Mouse (Mus musculus) mouse embryonic stem cell (cell line): ENCODE results near the gene Lipa.

ENCODE experiments used
- in situ Hi-C, 2 experiments: fragments of 300-500 bp; cut with MboI; formaldehyde crosslinking; loops; 1 replicate in 1 of 2; 3 replicates in 1 of 2; pipeline ENCODE4 v1.14.3; 2019 to 2020; ENCODE audit warnings: low sequenced_read_pairs in 2 of 2, low pct_unique_long_range_greater_than_20kb in 1 of 2, mixed read lengths in 1 of 2; ENCODE audit not compliant: unreplicated experiment in 1 of 2

The Lipa gene

DNA sequence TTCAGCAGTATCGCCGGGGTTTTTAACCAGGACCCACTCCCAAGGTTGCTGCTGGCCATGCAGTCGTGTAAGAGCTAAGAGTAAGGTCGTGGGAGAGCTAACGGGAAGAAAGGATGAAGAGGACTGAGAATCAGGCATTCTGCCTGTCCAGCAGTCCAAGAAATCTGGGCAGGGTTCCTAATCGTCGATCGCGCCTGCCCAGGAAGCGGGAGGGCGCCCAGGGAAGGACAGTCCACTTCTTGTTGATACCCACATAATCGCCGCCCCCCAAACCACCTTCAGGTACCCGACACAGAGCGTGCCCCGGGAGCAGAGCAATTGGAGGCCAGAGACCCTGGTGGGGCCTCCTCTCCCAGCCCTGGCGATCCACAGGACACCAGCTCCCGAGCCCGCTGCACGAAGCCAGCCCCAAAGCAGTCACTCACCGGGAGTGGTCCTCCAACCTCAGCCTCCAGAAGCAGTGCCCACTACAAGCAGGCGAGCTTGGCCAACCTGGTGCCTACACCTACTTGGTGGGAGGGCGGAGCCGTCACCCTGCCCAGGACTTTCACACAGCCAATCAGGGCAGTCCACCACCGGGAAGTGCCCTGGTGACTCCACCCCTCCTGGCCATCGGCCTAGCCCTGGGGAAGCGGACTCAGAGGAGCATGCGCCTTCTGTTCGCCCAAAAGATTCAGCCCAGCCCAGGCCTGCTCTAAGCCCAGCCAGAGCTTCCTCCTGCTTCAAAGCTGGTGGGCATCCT, at the start of gene Lipa:
TSS of gene Lipa (minus strand) at position 534 of the 742 bp plus-strand sequence.
- in situ Hi-C loops = no loop called here

GRCm38 (mm10) chr19:34573650-34574049, 46.4 kb upstream of the Lipa start:
- in situ Hi-C loops = no loop called here

DNA sequence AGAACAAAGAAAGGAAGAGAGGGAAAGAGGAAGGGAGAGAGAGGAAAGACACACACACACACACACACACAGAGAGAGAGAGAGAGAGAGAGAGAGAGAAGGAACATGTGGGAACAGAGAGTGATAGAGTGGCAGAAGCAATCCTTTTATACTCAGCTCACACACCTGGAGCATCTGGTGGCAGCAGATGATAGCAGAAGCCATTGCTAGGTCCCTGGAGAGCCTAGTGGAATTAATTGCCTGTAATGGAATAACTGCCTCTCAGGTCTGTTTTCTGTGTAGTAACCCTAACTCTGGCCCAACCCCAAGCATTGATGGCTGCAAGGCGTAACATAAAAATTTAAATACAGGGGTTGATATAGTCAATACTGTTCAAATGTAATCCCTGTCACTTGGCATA, 43.8 kb upstream of the Lipa start:
- in situ Hi-C loops = no loop called here

DNA sequence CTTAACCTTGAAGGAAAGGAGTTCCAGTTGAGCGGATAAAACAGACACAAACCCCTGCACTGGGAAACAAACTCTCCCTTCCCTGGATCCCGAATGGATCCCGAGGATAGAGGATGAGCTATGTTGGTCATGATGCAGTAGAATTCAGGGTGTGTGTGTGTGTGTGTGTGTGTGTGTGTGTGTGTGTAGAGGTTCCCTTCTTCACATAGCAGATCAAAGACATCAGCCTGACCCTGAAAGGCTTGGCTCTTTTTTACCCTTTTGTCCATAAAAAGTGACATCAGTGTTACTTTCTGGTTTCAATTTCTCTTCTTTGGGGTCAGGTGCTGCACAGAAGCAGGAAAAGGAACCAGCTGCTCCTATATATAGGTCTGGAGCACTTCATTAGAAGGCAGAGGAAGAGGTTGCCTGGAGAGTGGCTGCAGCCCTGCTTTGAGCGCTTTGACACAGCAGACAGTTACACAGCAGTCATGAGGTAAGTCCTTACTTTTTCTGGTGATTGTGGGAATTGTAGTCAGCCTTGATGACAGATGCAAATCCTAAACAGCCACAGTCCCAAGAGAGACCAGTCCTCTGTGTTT, 42.7 kb upstream of the Lipa start:
- in situ Hi-C loops = no loop called here

- in situ Hi-C loops = no loop called here
Observed at GRCm38 (mm10) chr19:34568988-34569895, 42.0 kb upstream of the Lipa start.

- in situ Hi-C loops = no loop called here
Observed at GRCm38 (mm10) chr19:34566178-34566784, 39.0 kb upstream of the Lipa start.

- in situ Hi-C loops = no loop called here
Observed at GRCm38 (mm10) chr19:34562556-34562955, 35.3 kb upstream of the Lipa start.

DNA sequence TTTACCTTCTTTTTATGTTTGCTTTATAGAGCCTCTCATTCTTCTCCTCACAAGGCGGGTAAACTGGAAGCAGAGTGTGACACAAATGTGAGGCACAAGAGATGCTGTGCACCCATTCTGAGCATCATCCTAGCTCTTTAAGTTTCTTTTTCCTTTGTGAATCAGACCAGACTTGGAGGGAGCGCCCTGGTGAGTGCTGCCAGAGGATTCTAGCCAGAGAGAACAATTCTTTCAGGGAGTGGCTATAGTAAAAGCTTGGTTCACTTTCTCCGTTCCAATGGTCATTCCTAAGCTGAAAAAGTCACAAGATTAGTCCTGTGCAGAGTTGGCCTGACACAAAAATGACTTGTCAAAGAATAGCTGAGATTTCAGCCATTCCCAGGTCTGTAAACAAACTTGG, 29.3 kb upstream of the Lipa start:
- in situ Hi-C loops = no loop called here

DNA sequence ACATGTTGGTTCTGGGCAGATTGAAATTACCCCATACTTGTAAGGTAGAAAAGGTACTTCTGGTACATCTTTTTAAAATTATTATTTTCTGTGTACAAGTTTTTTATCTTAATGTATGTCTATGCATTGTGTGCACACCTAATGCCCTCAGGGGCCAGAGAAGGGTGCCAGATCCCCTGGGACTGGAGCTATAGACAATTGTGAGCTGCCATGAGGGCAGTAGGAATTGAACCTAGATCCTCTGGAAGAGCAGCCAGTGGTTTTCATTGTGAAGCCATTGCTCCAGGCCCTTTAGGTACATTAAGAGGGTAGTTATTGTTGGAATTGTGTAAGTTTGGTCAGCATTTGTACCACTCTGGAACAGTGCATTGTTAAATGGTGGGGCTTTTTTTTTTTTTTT, 26.8 kb upstream of the Lipa start:
- in situ Hi-C loops = no loop called here

DNA sequence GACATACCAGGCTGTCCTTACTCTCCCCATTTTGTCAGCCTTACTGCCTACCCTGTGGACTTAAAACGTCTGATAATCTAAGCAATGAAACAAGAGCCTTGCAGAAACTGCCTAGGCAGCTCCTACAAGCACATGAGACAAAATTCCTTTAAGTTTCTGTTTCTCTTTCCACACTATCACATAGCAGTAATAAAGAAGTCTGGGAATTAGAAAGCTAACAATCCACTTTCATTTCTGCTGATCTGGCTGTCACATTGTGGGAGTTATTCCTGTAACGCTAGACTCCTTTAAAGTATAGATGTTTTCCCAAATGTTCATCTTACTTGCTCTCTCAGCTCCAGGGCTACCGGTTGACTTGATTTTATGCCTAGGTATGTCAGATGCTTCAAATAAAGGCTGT, 26.2 kb upstream of the Lipa start:
- in situ Hi-C loops = no loop called here

DNA sequence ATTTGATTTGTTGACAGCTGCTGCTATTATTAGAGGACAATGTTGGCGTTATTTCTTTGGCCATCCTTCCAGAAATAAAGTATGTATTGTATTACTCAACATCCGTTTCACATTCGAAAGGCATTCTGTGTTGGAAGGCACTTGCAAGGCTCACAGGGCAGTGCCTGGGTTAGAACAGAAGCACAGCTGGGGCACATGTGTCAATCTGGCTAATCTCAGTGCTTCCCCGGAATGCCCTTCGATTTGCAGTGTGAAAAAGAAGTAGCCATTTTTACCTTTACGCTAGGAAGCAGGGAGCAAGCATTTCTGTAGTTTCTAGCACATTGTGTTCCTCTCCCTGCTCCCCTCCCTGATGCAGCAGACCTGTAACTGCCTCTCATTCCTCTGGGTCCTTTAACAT, 25.7 kb upstream of the Lipa start:
- in situ Hi-C loops = no loop called here

GRCm38 (mm10) chr19:34551981-34552380, 24.7 kb upstream of the Lipa start:
- in situ Hi-C loops = no loop called here

GRCm38 (mm10) chr19:34550534-34551223, 23.4 kb upstream of the Lipa start, which contains the start of gene Ifit2:
Ifit2 (plus strand) TSS chr19:34550694.
- in situ Hi-C loops = no loop called here

DNA sequence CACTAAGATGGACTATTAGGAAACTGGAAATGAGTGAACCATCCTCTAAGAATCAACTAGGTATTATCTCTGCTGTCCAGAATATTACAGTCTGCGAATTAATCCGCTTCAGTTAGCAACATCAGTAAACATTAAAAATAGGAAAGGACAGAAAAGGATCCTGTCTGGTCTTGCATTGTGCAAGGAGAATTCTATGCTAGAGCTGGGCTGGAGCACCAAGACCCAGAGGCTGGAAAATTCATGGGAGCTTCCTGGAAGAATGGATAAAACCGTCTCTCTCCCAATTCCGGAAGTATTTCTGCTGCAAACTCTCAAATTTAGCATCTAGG, 22.9 kb upstream of the Lipa start:
- in situ Hi-C loops = no loop called here

- in situ Hi-C loops = loop anchor here in 1 of 2 experiments (5.0 kb wide), 1 partner anchor 114 kb away; no protein-coding TSS in a partner anchor
Observed at GRCm38 (mm10) chr19:34547976-34548375, 20.7 kb upstream of the Lipa start.

DNA sequence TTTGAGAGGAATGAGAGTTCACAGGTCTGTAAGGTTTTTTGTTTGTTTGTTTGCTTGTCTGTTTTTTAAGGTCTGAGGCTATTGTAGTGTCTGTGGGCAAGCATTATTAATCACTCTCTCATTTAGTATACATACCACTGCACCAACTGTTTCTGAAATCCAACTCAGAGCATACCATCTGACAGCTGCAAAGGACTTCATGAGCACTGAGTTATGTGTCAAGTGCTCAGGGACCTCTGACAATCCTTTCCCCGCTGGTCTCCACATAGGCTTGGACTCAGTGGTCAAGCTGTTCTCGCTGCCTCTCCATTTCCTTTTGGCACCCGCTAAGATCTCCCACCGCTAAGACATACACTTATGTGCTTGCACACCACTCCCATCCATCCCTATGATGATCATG, 18.9 kb upstream of the Lipa start:
- in situ Hi-C loops = loop anchor here in 1 of 2 experiments (5.0 kb wide), 1 partner anchor 116 kb away; no protein-coding TSS in a partner anchor

GRCm38 (mm10) chr19:34539422-34539821, 12.1 kb upstream of the Lipa start:
- in situ Hi-C loops = no loop called here

- in situ Hi-C loops = no loop called here
Observed at GRCm38 (mm10) chr19:34532061-34532751, 4.9 kb upstream of the Lipa start.
